Mouse (Mus musculus): Measurements from ENCODE around the gene Mrpl49. TPM values are rescaled to one million over a fixed set of nuclear protein-coding genes. Genes with fewer than 3 reads are reported as not detected.

Gene Mrpl49
- total RNA-seq, 2 experiments from 2014 or later: 48.0 to 52.0 TPM

DNA sequence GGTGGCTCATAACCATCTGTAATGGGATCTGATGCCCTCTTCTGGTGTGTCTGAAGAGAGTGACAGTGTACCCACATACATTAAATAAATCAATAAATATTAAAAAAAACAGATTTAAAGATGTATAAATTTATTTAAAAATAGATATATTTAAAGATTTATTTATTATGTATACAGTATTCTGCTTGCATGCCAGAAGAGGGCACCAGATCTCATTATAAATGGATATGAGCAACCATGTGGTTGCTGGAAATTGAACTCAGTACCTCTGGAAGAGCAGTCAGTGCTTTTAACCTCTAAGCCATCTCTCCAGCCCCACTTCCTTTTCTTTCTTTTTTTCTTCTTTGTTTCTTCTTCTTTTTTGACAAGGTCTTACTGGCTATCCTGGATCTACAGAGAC is 17.6 kb downstream of the Mrpl49 start:
- DNase-seq (ENCODE audit: low spot score in 2 of 2): no peak

- DNase-seq (ENCODE audit: low spot score in 2 of 2): no peak
Measured at GRCm38 (mm10) chr19:6038326-6038725, 19.3 kb downstream of the Mrpl49 start.

- no peak for DNase-seq (ENCODE audit: low spot score in 2 of 2)
Measured at GRCm38 (mm10) chr19:6037695-6038094, 19.9 kb downstream of the Mrpl49 start.

DNA sequence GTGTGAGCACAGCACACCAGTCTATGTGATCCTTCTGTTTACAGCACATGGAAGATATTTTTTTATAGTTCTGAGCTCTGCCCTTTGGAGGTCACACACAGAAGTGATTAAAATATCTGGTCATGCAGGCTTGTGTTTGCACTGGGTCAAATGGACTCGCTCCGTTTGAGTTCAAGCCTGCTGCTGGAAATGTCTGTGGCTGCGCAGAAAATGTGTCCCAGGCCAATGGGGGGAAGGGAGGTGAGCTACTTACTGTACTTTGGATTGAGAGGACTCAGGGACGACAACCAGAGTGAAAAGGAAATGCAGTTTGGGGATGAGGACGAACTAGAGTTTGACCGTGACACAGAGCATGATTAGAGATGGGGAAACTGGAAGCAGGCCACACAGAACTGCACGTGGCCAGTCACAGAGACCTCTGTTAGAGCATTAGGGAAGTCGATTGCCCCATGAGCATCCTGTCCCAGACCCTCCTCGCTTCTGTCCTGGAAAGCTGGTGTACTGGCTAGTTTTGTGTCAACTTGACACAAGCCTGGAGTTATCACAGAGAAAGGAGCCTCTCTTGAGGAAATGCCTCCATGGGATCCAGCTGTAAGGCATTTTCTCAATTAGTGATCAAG is 21.5 kb downstream of the Mrpl49 start:
- no peak for DNase-seq (ENCODE audit: low spot score in 2 of 2)

DNA sequence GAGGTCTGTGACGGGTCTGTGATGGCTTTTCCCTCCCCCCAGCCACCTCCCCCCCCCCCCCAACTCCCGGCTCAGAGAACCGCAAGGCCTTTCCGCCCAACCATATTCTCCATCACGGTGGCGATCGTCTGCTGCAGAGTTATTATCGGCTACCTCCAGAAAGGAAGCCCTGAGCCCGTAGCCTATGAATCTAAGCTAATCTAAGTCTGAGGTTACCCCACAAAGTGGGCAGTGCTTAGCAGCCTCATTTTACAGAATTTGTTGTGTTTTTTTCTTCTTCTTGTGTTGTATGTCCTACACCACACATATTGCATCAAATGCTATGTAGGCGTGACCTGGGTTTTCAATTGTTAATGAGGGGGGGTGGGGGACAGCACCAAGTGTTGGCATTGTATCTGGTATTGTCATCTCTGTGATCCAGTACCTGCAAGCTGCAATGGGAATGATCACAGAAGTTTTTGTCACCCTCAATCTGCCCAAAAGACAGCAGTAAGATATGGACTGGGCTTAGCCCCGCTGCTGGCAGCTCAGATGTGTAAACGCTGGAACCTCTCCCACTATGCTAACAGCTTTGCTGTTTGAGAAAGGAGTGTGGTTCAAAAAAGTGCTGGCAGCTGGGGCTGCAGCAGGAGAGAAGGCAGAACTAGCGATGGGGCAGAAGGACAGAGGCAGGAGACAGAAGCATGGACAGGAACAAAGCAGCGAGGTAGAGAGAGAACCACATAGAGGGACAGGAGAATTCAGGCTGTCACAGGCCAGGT is 26.9 kb downstream of the Mrpl49 start:
- no peak for DNase-seq (ENCODE audit: low spot score in 2 of 2)

DNA sequence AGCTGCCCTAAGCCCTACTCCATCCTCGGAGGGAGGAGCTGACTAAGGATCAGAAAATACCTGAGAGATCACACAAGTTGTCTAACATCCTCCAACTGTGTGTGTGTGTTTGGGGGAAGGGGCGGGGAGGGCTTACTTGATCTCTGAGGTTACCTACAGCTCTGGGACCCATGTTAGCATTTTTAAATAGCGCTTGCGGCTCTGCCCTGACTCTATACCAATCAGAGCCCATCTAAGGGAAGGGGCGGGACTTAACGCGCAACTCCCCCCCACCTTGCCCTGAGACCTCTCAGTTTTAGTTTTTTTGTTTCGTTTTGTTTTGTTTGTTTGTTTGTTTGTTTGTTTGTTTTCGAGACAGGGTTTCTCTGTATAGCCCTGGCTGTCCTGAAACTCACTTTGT is 28.2 kb downstream of the Mrpl49 start:
- DNase-seq (ENCODE audit: low spot score in 2 of 2): no peak

- DNase-seq (ENCODE audit: low spot score in 2 of 2): no peak
Measured at GRCm38 (mm10) chr19:6028991-6029390, 28.6 kb downstream of the Mrpl49 start.

GRCm38 (mm10) chr19:6023930-6024329 is 33.7 kb downstream of the Mrpl49 start:
- no peak for DNase-seq (ENCODE audit: low spot score in 2 of 2)

DNA sequence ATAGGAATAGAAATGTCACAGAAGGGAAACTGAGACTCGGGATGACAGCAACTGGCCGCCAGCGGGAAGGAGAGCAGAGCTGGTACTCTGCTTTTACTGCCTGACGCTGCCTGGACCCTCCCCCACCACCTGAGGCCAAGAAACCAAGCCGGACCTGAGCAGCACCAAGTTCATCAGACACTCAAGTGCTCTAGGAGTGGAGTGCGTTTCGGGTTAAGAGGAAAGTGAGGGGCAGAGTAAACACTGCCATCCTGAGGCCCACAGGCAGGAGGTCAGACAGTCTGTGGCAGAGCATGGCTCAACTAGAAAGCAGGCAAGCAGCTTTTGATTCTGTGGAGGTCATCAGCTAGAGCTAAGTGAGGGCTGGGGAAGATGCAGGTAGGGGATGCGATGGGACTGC is 34.5 kb downstream of the Mrpl49 start:
- no peak for DNase-seq (ENCODE audit: low spot score in 2 of 2)

- no peak for DNase-seq (ENCODE audit: low spot score in 2 of 2)
Measured at GRCm38 (mm10) chr19:6020276-6020675, 37.3 kb downstream of the Mrpl49 start.

DNA sequence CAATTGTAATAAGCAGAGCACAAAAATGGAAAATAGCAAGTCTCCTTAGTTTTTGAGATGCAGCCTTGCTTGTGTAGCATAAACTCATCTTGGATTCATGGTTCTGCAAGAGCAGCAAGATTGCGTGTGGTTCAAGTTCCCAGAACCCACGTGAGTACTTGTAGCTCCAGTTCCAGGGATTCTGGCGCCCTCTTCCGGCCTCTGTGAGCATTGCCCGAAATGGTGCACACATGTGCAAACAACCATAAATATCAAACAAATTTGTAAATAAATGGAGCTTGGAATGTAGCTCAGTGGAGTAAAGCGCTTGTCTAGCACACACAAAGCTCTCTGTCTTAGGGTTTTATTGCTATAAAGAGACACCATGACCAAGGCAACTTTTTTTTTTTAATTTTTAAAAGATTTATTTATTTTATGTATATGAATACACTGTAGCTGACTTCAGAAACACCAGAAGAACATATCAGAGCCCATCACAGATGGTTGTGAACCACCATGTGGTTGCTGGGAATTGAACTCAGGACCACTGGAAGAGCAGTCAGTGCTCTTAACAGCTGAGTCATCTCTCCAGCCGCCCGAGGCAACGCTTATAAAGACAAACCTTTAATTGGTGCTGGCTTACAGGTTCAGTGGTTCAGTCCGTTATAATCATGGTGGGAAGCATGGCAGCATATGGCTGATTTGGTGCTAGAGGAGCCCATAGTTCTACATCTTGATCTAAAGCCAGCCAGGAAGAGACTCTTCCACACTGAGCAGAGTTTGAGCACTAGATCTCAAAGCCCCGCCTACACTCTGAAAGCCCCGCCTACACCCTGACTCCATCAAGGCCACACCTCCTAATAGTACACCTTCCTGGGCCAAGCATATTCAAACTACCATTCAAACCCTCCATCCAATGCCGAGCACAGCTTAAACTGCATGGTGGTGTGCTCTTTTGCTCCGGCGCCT is 39.2 kb downstream of the Mrpl49 start:
- DNase-seq (ENCODE audit: low spot score in 2 of 2): peak; percentile 66 to 92

- peak in 1 of 2 experiments; percentile 29 for DNase-seq (ENCODE audit: low spot score in 2 of 2)
Measured at GRCm38 (mm10) chr19:6016532-6016931, 41.1 kb downstream of the Mrpl49 start.

DNA sequence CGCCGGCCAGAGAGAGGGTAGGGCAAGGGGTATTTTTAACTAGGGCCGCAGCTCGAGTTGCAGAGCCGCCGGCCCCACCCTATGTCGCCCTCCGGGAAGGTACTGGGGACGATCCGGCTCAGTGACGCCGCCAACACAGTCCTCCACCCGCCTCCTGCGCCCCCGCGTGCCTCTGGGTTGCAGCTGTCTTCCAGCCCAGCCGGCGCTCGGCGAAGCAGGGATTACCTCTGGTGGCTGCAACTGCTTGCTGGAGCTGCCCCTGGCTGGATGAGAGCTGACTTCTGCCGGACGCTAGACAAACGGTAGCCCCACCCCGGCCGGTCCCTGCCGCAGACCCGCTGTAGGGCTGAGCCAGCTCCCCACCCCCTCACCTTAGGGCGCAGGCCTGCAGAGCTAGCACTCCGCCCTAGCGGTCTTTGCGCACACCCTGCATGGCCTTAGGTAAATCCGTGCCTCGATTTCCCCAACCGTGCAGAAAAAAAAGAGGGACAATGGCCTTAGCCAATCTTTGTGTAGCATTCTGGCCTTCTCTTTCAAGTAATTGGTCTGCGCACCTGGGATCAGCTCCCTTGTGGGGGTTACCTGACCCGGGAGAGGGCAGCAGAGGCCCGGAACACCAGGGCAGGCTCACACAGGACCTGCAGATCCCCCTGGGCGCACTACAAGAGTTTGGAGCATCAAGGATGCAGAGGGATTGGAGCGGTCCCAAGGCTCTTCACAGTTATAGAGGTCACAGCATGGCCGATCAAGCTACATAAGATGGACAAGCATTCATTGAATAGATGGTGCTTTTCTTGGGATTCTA is 41.9 kb downstream of the Mrpl49 start, which contains the start of gene Capn1:
Capn1 (minus strand) TSS at position 387 of the 805 bp plus-strand sequence.
- DNase-seq (ENCODE audit: low spot score in 2 of 2): peak; percentile 58 to 76

- DNase-seq (ENCODE audit: low spot score in 2 of 2): no peak
Measured at GRCm38 (mm10) chr19:6014991-6015510, 42.5 kb downstream of the Mrpl49 start.

DNA sequence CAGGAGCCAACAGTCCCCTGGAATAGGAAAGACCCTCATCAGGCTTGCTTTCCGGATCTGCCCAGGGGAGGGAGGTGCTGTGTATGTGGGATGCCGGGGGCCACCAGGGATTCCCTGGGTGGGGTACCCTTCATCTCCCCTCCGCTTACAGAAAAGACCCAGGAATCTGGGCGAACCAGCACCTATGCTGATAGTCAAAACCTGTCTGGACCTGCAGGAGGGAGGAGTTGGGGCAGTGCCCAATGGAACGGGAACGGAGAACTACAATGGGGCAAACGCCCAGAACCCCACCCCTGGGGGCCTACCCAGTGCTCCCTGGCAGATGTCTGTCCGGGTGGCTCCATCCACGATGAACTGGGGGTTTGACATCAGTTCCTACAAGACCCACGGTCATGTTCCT is 43.9 kb downstream of the Mrpl49 start:
- DNase-seq (ENCODE audit: low spot score in 2 of 2): no peak

DNA sequence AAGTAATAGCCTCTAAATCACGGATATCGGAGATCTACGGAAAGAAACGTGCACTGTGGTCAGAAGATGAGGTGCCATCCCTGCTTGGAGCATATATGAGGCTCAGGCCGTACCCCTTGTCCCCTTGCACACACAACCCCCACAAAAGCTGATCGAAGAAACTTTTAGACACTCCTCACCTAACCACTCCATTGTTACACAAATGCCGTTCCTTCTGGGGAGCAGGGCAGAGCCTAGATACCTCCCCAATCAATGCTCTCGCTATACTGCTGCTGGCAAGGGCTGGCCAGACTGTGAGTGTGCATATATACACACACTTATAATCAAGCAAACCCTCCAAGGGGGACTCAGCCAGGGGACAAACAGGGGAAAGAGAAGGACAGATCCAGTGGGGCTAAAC is 48.4 kb downstream of the Mrpl49 start:
- no peak for DNase-seq (ENCODE audit: low spot score in 2 of 2)

GRCm38 (mm10) chr19:6007013-6007412 is 50.6 kb downstream of the Mrpl49 start:
- no peak for DNase-seq (ENCODE audit: low spot score in 2 of 2)

GRCm38 (mm10) chr19:6005541-6005940 is 52.0 kb downstream of the Mrpl49 start:
- DNase-seq (ENCODE audit: low spot score in 2 of 2): no peak
